Mouse (Mus musculus) subcutaneous adipose tissue, adult 2 months (tissue): ENCODE measurements around the gene Prr27. TPM values are rescaled to one million over a fixed set of nuclear protein-coding genes. Genes with fewer than 3 reads are reported as not detected.

Experiments
- polyA plus RNA-seq: library from polyadenylated mRNA; depleted of rRNA; stranded (reverse); fragments of >200 nt; gene quantifications from 2 replicates; pipeline ENCODE4 v1.2.3, GENCODE M21; 2012; ENCODE audit warnings: low replicate concordance; rRNA removed

The Prr27 gene
- not detected in 2 replicates for polyA plus RNA-seq

GRCm38 (mm10) chr5:87825386-87825785 is at the start of gene Prr27:
Gene Prr27 (plus strand): TSS chr5:87825686.

DNA sequence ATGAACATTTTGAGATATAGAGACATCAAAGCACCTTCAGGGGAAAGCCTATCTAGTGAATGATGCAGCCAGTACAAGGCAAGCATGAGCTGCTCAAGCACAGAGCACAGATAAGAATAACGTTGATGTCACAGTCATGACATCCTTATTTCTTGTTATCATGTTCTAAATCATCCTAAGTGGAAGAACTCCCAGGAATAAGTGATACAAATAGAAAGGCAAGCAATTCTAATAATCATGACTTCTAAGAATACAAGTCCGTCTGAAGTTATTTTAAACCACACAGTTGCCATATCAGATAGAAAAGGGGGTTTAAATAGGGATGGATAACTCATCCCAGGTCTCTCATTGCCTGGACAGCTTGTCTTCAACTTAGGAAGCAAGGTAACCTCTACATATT is 17.7 kb upstream of the Prr27 start, which contains the start of gene Csn1s2b:
Gene Csn1s2b, plus strand, starts transcription at position 301 of the 400 bp plus-strand sequence.

GRCm38 (mm10) chr5:87884729-87885128 is 59.2 kb downstream of the Prr27 start, which contains the start of gene Odam:
Gene Odam (plus strand): TSS chr5:87885029.

Other genes starting within 250 kb of the Prr27 start
- not detected in 2 replicates for gene Sult1e1, start 234.1 kb upstream of the Prr27 start, polyA plus RNA-seq
- not detected in 2 replicates for gene Csn1s1, start 159.5 kb upstream of the Prr27 start, polyA plus RNA-seq
- not detected in 2 replicates for gene Csn2, start 126.1 kb upstream of the Prr27 start, polyA plus RNA-seq
- not detected in 2 replicates for gene Csn1s2a, start 51.1 kb upstream of the Prr27 start, polyA plus RNA-seq
- not detected in 2 replicates for gene Csn1s2b, start 17.6 kb upstream of the Prr27 start, polyA plus RNA-seq
- gene Odam, start 59.3 kb downstream of the Prr27 start, polyA plus RNA-seq: not detected in 2 replicates
- gene Csn3, start 99.9 kb downstream of the Prr27 start, polyA plus RNA-seq: not detected in 2 replicates
- not detected in 2 replicates for gene 2310003L06Rik, start 143.8 kb downstream of the Prr27 start, polyA plus RNA-seq
- gene Gm28434, start 143.8 kb downstream of the Prr27 start, polyA plus RNA-seq: not detected in 2 replicates
- gene Cabs1, start 153.8 kb downstream of the Prr27 start, polyA plus RNA-seq: not detected in 2 replicates
- gene Smr3a, start 176.9 kb downstream of the Prr27 start, polyA plus RNA-seq: not detected in 2 replicates